Mouse (Mus musculus) layer of hippocampus, adult 18-20 months (tissue): ENCODE measurements at regions not wholly inside any gene's neighbourhood (a gene's known extent, or its start where the extent isn't known, plus 50 kb on each side); places are given as distances from the start of the nearest gene placed in this dataset.

Source experiments
- DNase-seq, 2 experiments: peaks; one replicate each; pipeline ENCODE4 v3.0.0; 2022; ENCODE audit warnings: low spot score in 2 of 2
- microRNA-seq, 2 experiments: library from miRNA; unstranded; fragments of <30 nt; microRNA quantifications; one replicate each; pipeline ENCODE4 v1.2.0; 2021

DNA sequence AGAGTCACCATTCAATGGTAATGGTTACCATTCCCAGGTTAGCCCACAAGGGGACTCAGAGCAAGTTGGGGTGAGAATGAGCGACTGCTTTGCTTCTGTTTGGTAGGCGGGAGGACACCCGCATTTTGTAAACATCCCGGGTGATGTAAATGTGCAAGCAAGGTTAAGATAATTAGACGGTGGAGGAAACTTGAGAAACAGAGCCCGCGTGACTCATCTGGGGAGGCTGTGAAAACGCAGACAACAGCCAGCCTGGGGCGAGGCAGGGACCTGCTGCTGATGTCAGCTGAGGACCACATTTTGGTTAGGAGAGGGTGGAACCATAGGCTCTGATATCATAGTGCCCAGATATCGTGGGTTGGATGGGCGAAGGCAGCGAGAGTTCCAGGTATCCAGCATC, 52.6 kb upstream of the Zbtb40 start:
- DNase-seq = no peak

GRCm38 (mm10) chr4:137100756-137101155, 52.2 kb upstream of the Zbtb40 start:
- DNase-seq = no peak

Small RNA genes in the stretch of these regions (microRNA-seq; reads per million reads assigned to microRNA genes)
- gene Gm23263 (0 reads per million in 2 experiments), gene Gm25399 (0 reads per million in 2 experiments)
